Mouse (Mus musculus) hindbrain, postnatal 0 days (tissue): ENCODE data around the gene Grk5. TPM values are rescaled to one million over a fixed set of nuclear protein-coding genes. Genes with fewer than 3 reads are reported as not detected.

Experiments
- ATAC-seq: fragments of 200-750 bp; cut with Nextera tagmentation; 2 replicates; pipeline ENCODE4 v1.8.0; 2017; ENCODE audit warnings: mild to moderate bottlenecking, moderate TSS enrichment, moderate library complexity
- DNase-seq: peaks from one replicate; pipeline ENCODE4 v3.0.0-alpha.2; 2015; ENCODE audit warnings: low spot score
- H3K27ac ChIP-seq: fragments of 300-500 bp; sonication (generic); 2 replicates; pipeline ENCODE4 v1.5.1; 2014; ENCODE audit warnings: mild to moderate bottlenecking
- H3K27me3 ChIP-seq: fragments of 300-500 bp; sonication (generic); 2 replicates; pipeline ENCODE4 v1.6.1; 2014; ENCODE audit warnings: low read length, mixed read lengths; ENCODE audit not compliant: insufficient read depth
- H3K36me3 ChIP-seq: fragments of 300-500 bp; sonication (generic); 2 replicates; pipeline ENCODE4 v1.6.1; 2014; ENCODE audit warnings: low read length, mixed read lengths; ENCODE audit not compliant: insufficient read depth
- H3K4me1 ChIP-seq: fragments of 300-500 bp; sonication (generic); 2 replicates; pipeline ENCODE4 v1.6.1; 2014; ENCODE audit warnings: antibody characterized with exemption, low read length, mixed read lengths; ENCODE audit not compliant: insufficient read depth
- H3K4me2 ChIP-seq: fragments of 300-500 bp; sonication (generic); 2 replicates; pipeline ENCODE4 v1.6.1; 2014; ENCODE audit warnings: low read depth, mild to moderate bottlenecking, low read length, moderate library complexity, mixed read lengths
- H3K4me3 ChIP-seq: fragments of 300-500 bp; sonication (generic); 2 replicates; pipeline ENCODE4 v1.5.1; 2014; ENCODE audit warnings: low read length
- H3K9ac ChIP-seq: fragments of 300-500 bp; sonication (generic); replicated peaks from 2 replicates; pipeline ENCODE4 v1.6.1; 2014; ENCODE audit warnings: mild to moderate bottlenecking, low read length, moderate library complexity, mixed read lengths
- H3K9me3 ChIP-seq: fragments of 300-500 bp; sonication (generic); 2 replicates; pipeline ENCODE4 v1.6.1; 2016; ENCODE audit warnings: low read length, mixed read lengths
- CTCF ChIP-seq: IDR thresholded peaks from 2 replicates; pipeline ENCODE4 v1.5.1; 2016; ENCODE audit warnings: antibody characterized with exemption, control low read depth, low read depth
- WGBS: fragments of 180-500 bp; shearing (Covaris S2); extraction: QIAGEN DNeasy Blood & Tissue Kit; methylation state at CpG from one replicate; pipeline ENCODE4 v1.1.7; 2014; 5-methylcytosine and 5-hydroxymethylcytosine counted together
- polyA plus RNA-seq: library from polyadenylated mRNA; unstranded; fragments of >200 nt; fragmentation: Nextera tagmentation; extraction: Ambion mirVana; gene quantifications from 2 replicates; pipeline ENCODE4 v1.2.1, GENCODE M21; 2015
- total RNA-seq: library from RNA; depleted of rRNA; stranded (reverse); fragments of >200 nt; gene quantifications from 2 replicates; pipeline ENCODE4 v1.2.3, GENCODE M21; 2014

Gene Grk5
- total and polyA plus RNA-seq, 2 experiments from 2014 or later: 1.3 to 7.8 TPM

DNA sequence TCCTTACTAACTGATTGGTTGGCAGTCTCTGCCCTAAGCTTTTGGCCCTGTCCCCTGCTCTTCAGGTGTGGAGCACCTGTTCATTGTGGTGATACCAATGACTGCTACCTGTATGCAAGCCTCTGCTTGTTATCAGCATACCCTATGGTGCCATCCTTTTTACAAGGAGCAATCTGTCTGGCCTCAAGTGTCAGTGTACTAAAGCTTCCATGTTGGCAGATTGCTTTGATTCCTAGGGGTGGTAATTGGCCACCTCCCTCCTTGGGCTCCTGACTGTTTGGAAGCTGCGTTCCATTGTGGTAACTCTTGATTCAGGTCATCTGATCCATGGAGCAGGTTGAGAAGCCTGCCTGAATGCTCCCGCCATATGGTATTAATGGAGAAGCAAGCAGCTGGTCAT, 65.6 kb downstream of the Grk5 start:
- WGBS: 90% methylated on average over 2 of the region's 2 CpGs
- TF ChIP-seq CTCF: no peak
- Histone ChIP-seq H3K9me3 (no peaks in the 10 kb centered on the region), H3K4me3 (no peak overlapping the region), H3K4me1 (no peaks in the 10 kb centered on the region), H3K36me3 (no peaks in the 10 kb centered on the region), H3K27ac (no peak overlapping the region), H3K9ac (no peak overlapping the region), H3K4me2 (no peak overlapping the region), H3K27me3 (no peaks in the 10 kb centered on the region)
- ATAC-seq (no peak), DNase-seq (no peak)

DNA sequence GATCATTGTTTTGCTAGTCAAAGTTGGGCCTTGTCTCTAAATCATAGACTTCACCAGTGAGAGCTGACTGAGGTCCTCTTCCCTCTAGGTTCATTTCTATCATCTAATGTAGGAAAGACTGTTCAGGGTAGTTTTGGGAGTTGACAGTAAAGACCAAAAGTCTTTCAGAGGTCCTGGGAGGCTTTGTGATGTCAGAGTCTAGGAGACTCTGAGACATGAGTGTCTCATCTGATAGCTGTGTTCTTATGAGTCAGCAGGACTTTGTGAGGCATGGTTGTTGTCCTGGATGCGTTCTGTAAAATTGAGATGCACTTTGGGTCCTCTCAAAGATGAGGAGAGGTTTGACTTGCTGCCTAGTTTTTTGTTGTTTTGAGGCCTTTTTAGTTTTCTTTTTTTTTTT, 66.2 kb downstream of the Grk5 start:
- WGBS: 86% methylated on average over 1 of the region's 1 CpGs
- no peaks in the 10 kb centered on the region for H3K9me3 ChIP-seq
- ATAC-seq (no peak), DNase-seq (no peak)
- no peak overlapping the region for H3K4me2 ChIP-seq
- H3K4me3 ChIP-seq: no peak overlapping the region
- no peaks in the 10 kb centered on the region for H3K4me1 ChIP-seq
- no peaks in the 10 kb centered on the region for H3K27me3 ChIP-seq
- no peak overlapping the region for H3K27ac ChIP-seq
- TF ChIP-seq CTCF: no peak
- no peaks in the 10 kb centered on the region for H3K36me3 ChIP-seq
- H3K9ac ChIP-seq: no peak overlapping the region

DNA sequence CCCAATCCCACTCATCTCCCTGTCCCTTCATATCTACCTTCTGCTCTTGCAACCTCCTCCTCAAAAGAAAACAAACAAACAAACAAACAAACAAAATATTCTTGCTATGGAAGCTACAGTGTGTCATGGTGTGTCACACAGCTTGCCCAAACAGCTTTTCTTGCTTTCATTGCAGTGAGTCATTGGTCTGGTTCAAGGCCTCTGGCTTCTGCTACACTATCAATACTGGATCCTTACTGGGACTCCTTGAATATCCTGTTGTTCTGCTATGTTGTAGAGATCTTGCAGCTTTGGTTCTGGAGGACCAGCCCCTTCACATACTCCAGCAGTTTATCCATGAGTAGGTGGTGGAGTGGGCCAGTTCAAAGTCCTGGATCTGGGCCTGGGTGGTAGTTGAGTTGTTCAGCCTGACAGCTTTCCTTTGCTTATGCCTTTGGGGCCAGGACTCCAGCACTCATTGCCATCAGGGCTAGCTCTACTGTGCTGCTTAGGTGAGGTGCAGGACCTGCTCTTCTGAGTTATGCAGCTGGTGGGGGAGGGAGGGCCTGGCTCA, 66.7 kb downstream of the Grk5 start:
- ATAC-seq: no peak
- Histone ChIP-seq H3K4me1 (no peaks in the 10 kb centered on the region), H3K36me3 (no peaks in the 10 kb centered on the region), H3K4me3 (no peak overlapping the region), H3K9me3 (no peaks in the 10 kb centered on the region), H3K4me2 (no peak overlapping the region), H3K27me3 (no peaks in the 10 kb centered on the region), H3K9ac (no peak overlapping the region), H3K27ac (no peak overlapping the region)
- no peak for DNase-seq
- no peak for TF ChIP-seq CTCF

DNA sequence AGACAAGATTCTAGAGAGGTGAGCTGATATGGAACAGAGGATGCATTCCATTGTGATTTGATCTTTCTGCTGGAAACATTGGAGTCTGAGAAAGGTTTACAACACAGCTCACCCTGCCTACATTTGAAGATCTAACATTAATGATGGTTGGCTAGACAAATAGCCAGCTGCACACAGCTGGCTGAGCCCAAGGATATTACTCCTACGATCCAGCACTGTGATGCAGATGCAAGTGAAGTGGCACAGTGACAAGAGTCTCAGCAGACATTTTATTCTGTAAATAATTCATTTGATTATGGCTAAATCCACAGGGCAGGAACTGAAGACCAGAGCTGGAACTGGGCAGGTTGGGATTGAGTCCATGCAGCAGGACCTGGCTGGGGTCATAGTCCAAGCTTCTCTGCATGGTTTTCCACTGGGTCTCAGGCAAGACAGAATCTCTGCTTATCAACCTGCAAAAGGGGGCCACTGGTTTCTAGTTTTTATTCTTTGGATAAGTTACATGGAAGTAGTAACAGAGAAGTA, 70.2 kb downstream of the Grk5 start:
- 74% methylated on average over 1 of the region's 1 CpGs for WGBS
- Histone ChIP-seq H3K4me3 (no peak overlapping the region), H3K27me3 (no peaks in the 10 kb centered on the region), H3K9me3 (no peaks in the 10 kb centered on the region), H3K4me1 (no peaks in the 10 kb centered on the region), H3K27ac (no peak overlapping the region), H3K36me3 (no peaks in the 10 kb centered on the region), H3K4me2 (no peak overlapping the region), H3K9ac (no peak overlapping the region)
- ATAC-seq: no peak
- no peak for DNase-seq
- no peak for TF ChIP-seq CTCF

GRCm38 (mm10) chr19:60962358-60963061, 73.0 kb downstream of the Grk5 start:
- H3K4me3 ChIP-seq: no peak overlapping the region
- H3K4me1 ChIP-seq: no peaks in the 10 kb centered on the region
- no peak for TF ChIP-seq CTCF
- H3K9me3 ChIP-seq: no peaks in the 10 kb centered on the region
- no peak for ATAC-seq
- no peak overlapping the region for H3K27ac ChIP-seq
- H3K9ac ChIP-seq: no peak overlapping the region
- H3K36me3 ChIP-seq: no peaks in the 10 kb centered on the region
- 88% methylated on average over 7 of the region's 7 CpGs for WGBS
- H3K4me2 ChIP-seq: no peak overlapping the region
- DNase-seq: no peak
- H3K27me3 ChIP-seq: no peaks in the 10 kb centered on the region

DNA sequence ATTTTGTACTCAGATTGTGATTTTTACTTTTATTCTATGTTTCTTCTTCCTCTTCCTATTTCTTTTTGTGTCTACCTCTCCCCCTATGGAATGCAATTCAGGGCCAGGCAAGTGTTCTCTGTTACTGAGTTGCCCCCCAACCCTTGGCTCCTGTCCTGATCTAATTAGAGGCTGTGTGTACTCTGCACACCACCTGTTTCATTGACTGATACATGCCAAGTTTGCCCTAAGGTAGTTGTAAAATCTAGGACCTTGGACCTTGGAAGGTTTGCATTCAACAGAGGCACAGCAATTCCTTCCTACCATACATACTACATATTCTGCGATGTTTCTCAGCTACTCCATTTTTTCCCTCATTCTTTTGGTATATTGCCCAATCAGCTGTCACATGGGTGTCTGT, 78.4 kb downstream of the Grk5 start:
- Histone ChIP-seq H3K9me3 (no peaks in the 10 kb centered on the region), H3K4me2 (no peak overlapping the region), H3K4me1 (no peaks in the 10 kb centered on the region), H3K9ac (no peak overlapping the region), H3K27me3 (no peaks in the 10 kb centered on the region), H3K36me3 (no peaks in the 10 kb centered on the region), H3K4me3 (no peak overlapping the region), H3K27ac (no peak overlapping the region)
- DNase-seq: no peak
- no peak for TF ChIP-seq CTCF
- WGBS: 86% methylated on average over 1 of the region's 1 CpGs
- ATAC-seq: no peak

GRCm38 (mm10) chr19:60970406-60970805, 80.9 kb downstream of the Grk5 start:
- H3K36me3 ChIP-seq: no peaks in the 10 kb centered on the region
- TF ChIP-seq CTCF: no peak
- no peaks in the 10 kb centered on the region for H3K9me3 ChIP-seq
- H3K27ac ChIP-seq: no peak overlapping the region
- no peak overlapping the region for H3K4me3 ChIP-seq
- WGBS: 74% methylated on average over 3 of the region's 3 CpGs
- no peaks in the 10 kb centered on the region for H3K4me1 ChIP-seq
- H3K9ac ChIP-seq: no peak overlapping the region
- H3K4me2 ChIP-seq: no peak overlapping the region
- DNase-seq (no peak), ATAC-seq (no peak)
- no peaks in the 10 kb centered on the region for H3K27me3 ChIP-seq
